Mouse (Mus musculus): Measurements from ENCODE around the gene Hcst. TPM values are rescaled to one million over a fixed set of nuclear protein-coding genes. Genes with fewer than 3 reads are reported as not detected.

The Hcst gene
- 4.0 and 5.9 TPM in 2 replicates for polyA plus RNA-seq (2015; fragmentation: Nextera tagmentation; extraction: Ambion mirVana)

DNA sequence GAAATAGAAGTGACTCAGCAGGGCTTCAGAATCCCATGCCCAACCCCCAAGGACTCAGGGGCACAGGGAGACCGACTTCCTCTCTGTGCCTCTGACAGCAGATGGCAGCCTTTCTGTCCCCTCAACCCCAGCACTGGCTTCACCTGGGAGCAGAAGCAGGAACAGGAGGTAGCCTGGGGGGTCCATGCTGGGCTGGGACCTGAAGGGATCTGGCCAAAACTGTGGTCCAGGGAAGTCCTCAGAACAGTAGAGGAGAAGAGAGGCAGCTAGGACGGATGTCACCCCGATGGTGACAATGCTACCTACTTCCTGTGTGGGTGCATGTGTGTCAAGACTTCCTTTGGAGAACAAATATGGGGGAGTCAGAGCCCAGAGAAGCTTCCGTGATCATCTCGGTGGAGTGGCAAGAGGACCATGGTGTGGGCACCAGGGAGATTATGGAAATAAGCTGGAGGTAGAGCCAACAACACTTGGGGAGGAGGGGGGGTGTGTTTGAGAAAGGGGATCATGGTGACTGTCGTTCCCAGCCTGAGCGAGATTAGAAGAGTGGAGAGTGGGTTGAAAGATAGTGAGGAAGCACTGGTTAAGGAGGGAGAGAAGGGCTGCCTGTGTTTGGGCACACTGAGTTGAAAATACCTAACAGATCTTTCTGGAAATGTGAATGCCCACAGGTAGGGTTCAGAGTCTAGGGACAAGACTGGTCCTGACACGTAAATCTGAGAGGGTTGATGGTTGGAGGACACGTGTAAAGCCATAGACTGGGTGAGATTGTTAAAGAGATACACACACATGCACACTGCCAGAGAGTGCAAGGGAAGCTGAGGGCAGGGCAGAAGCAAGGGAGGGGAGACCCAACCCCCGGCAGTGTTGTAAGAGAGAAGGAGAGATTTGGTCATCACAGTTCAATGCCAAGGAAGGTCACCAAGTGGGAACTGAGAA, at the start of gene Hcst:
TSS of gene Hcst (minus strand) at position 294 of the 939 bp plus-strand sequence.
- Histone ChIP-seq H3K4me1 (replicated peaks; ENCODE audit: control insufficient read depth, insufficient read depth, low read length) (peaks cover 5% of the 10 kb centered on the region; the same call in 1 of the 2 replicates), H3K4me3 (ENCODE audit: low read depth, low read length) (no peak within 1 kb of the TSS), H3K9ac (ENCODE audit: low read depth, low read length) (no peak within 1 kb of the TSS), H3K9me3 (ENCODE audit: control insufficient read depth) (no peaks in the 10 kb centered on the region), H3K4me2 (replicated peaks; ENCODE audit: low read depth) (no peak within 1 kb of the TSS), H3K27ac (ENCODE audit: low read depth, low read length) (no peak within 1 kb of the TSS), H3K36me3 (ENCODE audit: control insufficient read depth, insufficient read depth) (peaks cover 6% of the 10 kb centered on the region; the same call in 1 of the 2 replicates), H3K27me3 (replicated peaks; ENCODE audit: control insufficient read depth, insufficient read depth, low read length) (no peaks in the 10 kb centered on the region)
- ATAC-seq = no peak
- TF ChIP-seq CTCF (IDR thresholded peaks at IDR 0.05; ENCODE audit: low read depth) = 0 out of 2 replicates have a peak, but pooled peaks have one; percentile 8
- 60% methylated on average over 10 of the region's 10 CpGs for WGBS

DNA sequence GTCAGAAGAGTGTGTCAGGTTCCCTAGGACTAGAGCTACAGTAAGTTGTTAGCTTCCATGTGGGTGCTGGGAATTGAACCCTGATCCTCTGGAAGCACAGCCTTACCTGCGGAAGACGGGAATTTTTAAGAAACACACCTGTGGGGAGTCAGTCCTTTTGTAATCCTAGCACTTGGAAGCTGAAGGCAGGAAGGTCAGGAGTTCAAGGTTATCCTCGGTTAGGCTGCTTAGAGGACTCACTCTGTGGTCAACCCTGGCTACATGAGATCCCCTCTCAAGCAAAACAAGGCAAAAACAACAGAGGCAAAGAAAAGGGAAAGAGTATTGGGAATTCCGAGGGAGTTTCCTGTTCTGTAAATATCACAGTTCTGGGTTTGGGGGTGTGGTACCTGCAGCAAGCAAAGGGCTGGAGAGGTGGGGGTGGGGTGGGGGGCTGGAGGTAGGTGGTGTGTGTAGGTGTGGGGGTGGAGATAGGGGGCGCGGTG, 45.2 kb upstream of the Hcst start:
- H3K4me3 ChIP-seq (ENCODE audit: low read depth, low read length) = no peak overlapping the region
- H3K27ac ChIP-seq (ENCODE audit: low read depth, low read length) = no peak overlapping the region
- H3K9me3 ChIP-seq (ENCODE audit: control insufficient read depth) = no peaks in the 10 kb centered on the region
- H3K9ac ChIP-seq (ENCODE audit: low read depth, low read length) = no peak overlapping the region
- no peak for TF ChIP-seq CTCF (IDR thresholded peaks at IDR 0.05; ENCODE audit: low read depth)
- WGBS = 13% methylated on average over 6 of the region's 6 CpGs
- no peak for ATAC-seq
- no peaks in the 10 kb centered on the region for H3K36me3 ChIP-seq (ENCODE audit: control insufficient read depth, insufficient read depth)
- no peak overlapping the region for H3K4me2 ChIP-seq (replicated peaks; ENCODE audit: low read depth)
- peaks cover 59% of the 10 kb centered on the region for H3K27me3 ChIP-seq (replicated peaks; ENCODE audit: control insufficient read depth, insufficient read depth, low read length)
- H3K4me1 ChIP-seq (replicated peaks; ENCODE audit: control insufficient read depth, insufficient read depth, low read length) = no peaks in the 10 kb centered on the region

DNA sequence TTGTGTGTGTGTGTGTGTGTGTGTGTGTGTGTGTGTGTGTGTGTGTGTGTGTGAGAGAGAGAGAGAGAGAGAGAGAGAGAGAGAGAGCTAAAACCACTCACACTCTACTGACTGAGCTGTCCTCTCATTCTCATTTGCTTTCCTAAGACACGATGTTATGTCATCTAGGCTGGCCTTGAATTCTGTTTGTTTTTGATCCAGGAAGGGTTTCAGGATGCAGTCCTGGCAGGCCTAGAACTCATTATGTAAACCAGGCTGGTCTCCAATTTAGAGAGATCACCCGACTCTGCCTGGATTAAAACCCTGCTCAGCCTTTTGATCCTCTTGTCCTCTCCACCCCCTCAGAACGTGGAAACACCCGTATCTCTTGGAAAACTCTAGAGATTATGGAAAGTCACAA, 44.3 kb upstream of the Hcst start:
- H3K9ac ChIP-seq (ENCODE audit: low read depth, low read length) = no peak overlapping the region
- H3K27ac ChIP-seq (ENCODE audit: low read depth, low read length) = no peak overlapping the region
- no peak overlapping the region for H3K4me3 ChIP-seq (ENCODE audit: low read depth, low read length)
- no peaks in the 10 kb centered on the region for H3K4me1 ChIP-seq (replicated peaks; ENCODE audit: control insufficient read depth, insufficient read depth, low read length)
- no peaks in the 10 kb centered on the region for H3K36me3 ChIP-seq (ENCODE audit: control insufficient read depth, insufficient read depth)
- no peak for ATAC-seq
- H3K4me2 ChIP-seq (replicated peaks; ENCODE audit: low read depth) = no peak overlapping the region
- no peak for TF ChIP-seq CTCF (IDR thresholded peaks at IDR 0.05; ENCODE audit: low read depth)
- H3K9me3 ChIP-seq (ENCODE audit: control insufficient read depth) = no peaks in the 10 kb centered on the region
- peaks cover 64% of the 10 kb centered on the region for H3K27me3 ChIP-seq (replicated peaks; ENCODE audit: control insufficient read depth, insufficient read depth, low read length)
- 29% methylated on average over 4 of the region's 4 CpGs for WGBS

DNA sequence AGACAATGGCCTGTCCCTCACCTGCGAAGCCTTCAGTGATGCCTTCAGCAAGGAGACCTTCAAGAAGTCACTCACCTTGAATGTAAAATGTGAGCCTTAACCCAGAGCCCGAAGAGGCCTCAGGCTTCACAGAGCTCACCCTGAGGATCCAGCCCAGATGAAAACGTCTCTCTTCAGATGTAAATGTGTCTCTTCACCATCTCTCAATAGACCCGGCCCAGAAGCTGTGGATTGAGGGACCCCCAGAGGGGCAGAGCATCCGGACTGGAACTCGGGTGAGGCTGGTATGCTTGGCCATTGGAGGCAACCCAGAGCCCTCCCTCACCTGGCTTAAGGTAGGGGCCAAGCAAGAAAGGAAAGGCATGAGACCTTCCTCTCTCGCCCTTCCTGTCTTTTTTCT, 43.9 kb upstream of the Hcst start:
- no peaks in the 10 kb centered on the region for H3K4me1 ChIP-seq (replicated peaks; ENCODE audit: control insufficient read depth, insufficient read depth, low read length)
- no peak overlapping the region for H3K27ac ChIP-seq (ENCODE audit: low read depth, low read length)
- H3K9ac ChIP-seq (ENCODE audit: low read depth, low read length) = no peak overlapping the region
- no peak for ATAC-seq
- H3K27me3 ChIP-seq (replicated peaks; ENCODE audit: control insufficient read depth, insufficient read depth, low read length) = peaks cover 69% of the 10 kb centered on the region
- TF ChIP-seq CTCF (IDR thresholded peaks at IDR 0.05; ENCODE audit: low read depth) = no peak
- H3K9me3 ChIP-seq (ENCODE audit: control insufficient read depth) = no peaks in the 10 kb centered on the region
- 40% methylated on average over 7 of the region's 7 CpGs for WGBS
- H3K4me2 ChIP-seq (replicated peaks; ENCODE audit: low read depth) = no peak overlapping the region
- no peak overlapping the region for H3K4me3 ChIP-seq (ENCODE audit: low read depth, low read length)
- no peaks in the 10 kb centered on the region for H3K36me3 ChIP-seq (ENCODE audit: control insufficient read depth, insufficient read depth)

DNA sequence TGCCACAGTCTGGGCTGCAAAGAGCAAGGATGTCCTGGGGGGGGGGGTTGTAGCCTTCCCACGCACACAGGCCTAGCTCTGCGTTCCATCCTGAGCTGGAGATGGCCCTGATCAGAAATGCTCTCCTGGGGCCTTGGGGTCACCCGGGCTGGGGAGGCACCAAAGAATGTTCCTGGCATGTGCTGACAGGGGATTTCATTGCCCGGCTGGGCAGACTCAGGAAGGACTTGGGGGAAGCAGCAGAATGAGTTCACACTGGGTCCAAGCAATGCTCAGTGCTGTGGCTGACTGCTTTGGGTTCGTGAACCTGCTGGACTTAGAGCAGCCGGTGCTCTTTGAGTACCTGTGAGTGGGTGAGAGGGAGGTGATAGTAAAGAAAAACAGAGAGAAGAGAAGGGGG, 39.8 kb upstream of the Hcst start:
- H3K4me3 ChIP-seq (ENCODE audit: low read depth, low read length) = no peak overlapping the region
- WGBS = 35% methylated on average over 6 of the region's 6 CpGs
- TF ChIP-seq CTCF (IDR thresholded peaks at IDR 0.05; ENCODE audit: low read depth) = no peak
- H3K36me3 ChIP-seq (ENCODE audit: control insufficient read depth, insufficient read depth) = no peaks in the 10 kb centered on the region
- ATAC-seq = no peak
- peaks cover 76% of the 10 kb centered on the region for H3K27me3 ChIP-seq (replicated peaks; ENCODE audit: control insufficient read depth, insufficient read depth, low read length)
- H3K4me2 ChIP-seq (replicated peaks; ENCODE audit: low read depth) = no peak overlapping the region
- H3K4me1 ChIP-seq (replicated peaks; ENCODE audit: control insufficient read depth, insufficient read depth, low read length) = no peaks in the 10 kb centered on the region
- H3K9ac ChIP-seq (ENCODE audit: low read depth, low read length) = no peak overlapping the region
- H3K27ac ChIP-seq (ENCODE audit: low read depth, low read length) = no peak overlapping the region
- no peaks in the 10 kb centered on the region for H3K9me3 ChIP-seq (ENCODE audit: control insufficient read depth)

DNA sequence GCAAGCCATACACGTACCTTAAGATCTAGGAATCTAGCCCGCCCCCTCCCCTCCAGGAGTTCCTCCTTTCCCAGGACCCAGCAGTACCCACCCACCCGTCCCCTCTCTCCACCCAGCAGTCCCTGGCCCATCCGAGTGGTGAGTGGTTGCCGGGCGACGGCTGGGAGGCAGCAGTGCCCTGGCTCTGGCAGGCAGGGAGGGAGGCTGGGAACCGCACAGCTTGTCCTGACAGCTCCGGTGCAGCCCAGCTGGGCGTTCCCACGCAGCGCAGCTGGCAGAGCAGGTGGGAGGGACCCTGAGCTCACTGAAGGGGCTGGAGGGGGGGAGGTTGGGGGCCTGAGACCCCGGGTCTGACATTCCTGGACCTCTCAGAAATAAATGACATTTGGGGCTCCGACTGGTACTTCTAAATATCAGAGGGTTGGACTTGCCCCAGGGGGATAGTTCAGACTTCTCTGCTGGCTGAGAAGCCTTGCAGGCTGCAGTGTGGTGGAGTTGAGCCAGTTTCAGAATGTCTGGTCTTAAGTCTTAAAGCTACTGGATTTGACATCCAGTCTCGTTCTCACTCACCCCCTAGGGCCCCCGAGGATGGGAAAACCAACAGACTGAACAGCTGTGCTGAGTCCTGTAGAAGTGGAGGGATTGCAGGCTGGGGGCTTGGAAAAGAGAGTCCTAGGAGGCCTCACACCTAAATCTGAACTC, 38.1 kb upstream of the Hcst start, which contains the start of the genes Kirrel2 and Nphs1:
TSS of gene Kirrel2 (minus strand) at position 62 of the 702 bp plus-strand sequence.
TSS of gene Nphs1 (plus strand) at position 687 of the 702 bp plus-strand sequence.
- H3K9ac ChIP-seq (ENCODE audit: low read depth, low read length) = no peak within 1 kb of the TSS
- H3K9me3 ChIP-seq (ENCODE audit: control insufficient read depth) = no peaks in the 10 kb centered on the region
- no peak for ATAC-seq
- H3K4me1 ChIP-seq (replicated peaks; ENCODE audit: control insufficient read depth, insufficient read depth, low read length) = no peaks in the 10 kb centered on the region
- H3K36me3 ChIP-seq (ENCODE audit: control insufficient read depth, insufficient read depth) = no peaks in the 10 kb centered on the region
- H3K4me3 ChIP-seq (ENCODE audit: low read depth, low read length) = no peak within 1 kb of the TSS; the same call in 1 of the 2 replicates
- peaks cover 82% of the 10 kb centered on the region for H3K27me3 ChIP-seq (replicated peaks; ENCODE audit: control insufficient read depth, insufficient read depth, low read length)
- TF ChIP-seq CTCF (IDR thresholded peaks at IDR 0.05; ENCODE audit: low read depth) = no peak
- H3K4me2 ChIP-seq (replicated peaks; ENCODE audit: low read depth) = peak within 1 kb of the TSS; percentile 35
- no peak within 1 kb of the TSS for H3K27ac ChIP-seq (ENCODE audit: low read depth, low read length)
- WGBS = 2% methylated on average over 16 of the region's 16 CpGs
